Comparison of ENCODE assay signal across 8 mouse cellular contexts in the genomic region with DNA sequence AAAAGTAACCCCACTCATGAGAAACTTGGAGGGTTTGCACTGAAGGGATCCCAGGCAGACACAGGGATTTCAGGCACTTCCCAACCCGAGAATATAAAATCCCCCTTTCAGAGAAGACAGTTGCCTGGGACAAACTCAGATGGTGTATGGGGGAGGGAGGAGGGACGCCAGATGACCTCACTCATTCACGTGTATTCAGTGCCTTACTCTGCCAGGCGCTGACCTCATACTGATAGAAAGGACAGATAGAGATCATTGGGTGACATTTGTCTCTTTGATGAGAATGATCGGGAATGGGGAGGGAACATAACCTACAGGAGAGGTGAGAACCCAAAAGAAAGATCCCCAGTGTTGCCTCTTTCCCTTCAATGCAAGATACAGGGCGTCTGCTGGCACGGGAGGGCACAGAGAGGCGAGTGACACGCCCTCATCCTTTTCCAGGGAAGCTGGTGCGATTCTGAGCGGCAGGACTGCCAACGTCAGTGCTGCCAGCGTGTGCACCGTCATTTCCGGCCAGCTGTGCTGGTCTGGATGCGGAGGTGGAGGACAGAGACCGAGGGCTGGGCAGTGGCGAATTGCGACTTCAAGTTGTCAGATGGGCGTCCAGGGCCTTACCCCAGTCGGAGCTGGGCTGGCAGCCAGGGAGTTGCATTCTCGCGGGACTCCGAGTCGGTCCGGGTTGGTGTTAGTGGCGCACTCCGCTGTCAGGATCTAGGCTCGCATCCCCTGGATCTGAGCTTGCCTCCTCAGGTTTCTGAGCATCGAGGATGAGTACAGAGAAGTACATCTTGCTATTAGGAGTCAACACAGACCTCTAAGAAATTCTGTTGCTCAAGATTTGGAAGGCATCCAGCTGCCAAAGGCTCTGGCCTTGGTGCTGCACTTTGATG. TPM values are rescaled to one million over a fixed set of nuclear protein-coding genes. Genes with fewer than 3 reads are reported as not detected.
DNase-seq lines count a peak whose midpoint lies in the region; ATAC-seq and TF ChIP-seq lines count a peak whose summit lies in the region.

No protein-coding gene starts in this region.

- H3K4me1 ChIP-seq in forebrain, embryonic 13.5 days, result peaks cover 15% of the 10 kb centered on the region
- peaks cover 12% of the 10 kb centered on the region; the same call in 1 of the 2 replicates for H3K4me1 ChIP-seq in heart, postnatal 0 days (ENCODE audit: control insufficient read depth, insufficient read depth)
- H3K4me1 ChIP-seq in liver, embryonic 16.5 days (ENCODE audit: control insufficient read depth, low read depth, low read length), result peaks cover 3% of the 10 kb centered on the region
- H3K4me1 ChIP-seq in neural tube, embryonic 11.5 days (ENCODE audit: control insufficient read depth, insufficient read depth, low read length), result peaks cover 6% of the 10 kb centered on the region; the same call in 1 of the 2 replicates

- peak overlapping the region; percentile 65 for H3K9ac ChIP-seq in forebrain, embryonic 13.5 days
- H3K9ac ChIP-seq in heart, postnatal 0 days (replicated peaks; ENCODE audit: low read depth, low read length), result no peak overlapping the region
- no peak overlapping the region for H3K9ac ChIP-seq in liver, embryonic 16.5 days (ENCODE audit: low read depth, low read length)
- H3K9ac ChIP-seq in neural tube, embryonic 11.5 days (ENCODE audit: low read length), result peak overlapping the region; percentile 52

- DNase-seq in brain, embryonic 14.5 days (ENCODE audit: low read depth), result peak; percentile 79
- DNase-seq in heart, postnatal 0 days (ENCODE audit: low spot score), result peak; percentile 56
- peak; percentile 65 to 82 for DNase-seq in kidney, postnatal 36 days
- peak; percentile 52 for DNase-seq in neural tube, embryonic 11.5 days (ENCODE audit: low spot score)

- 2% methylated on average over 30 of the region's 30 CpGs for WGBS in forebrain, embryonic 13.5 days
- 2% methylated on average over 30 of the region's 30 CpGs for WGBS in heart, postnatal 0 days
- 3% methylated on average over 30 of the region's 30 CpGs for WGBS in liver, embryonic 16.5 days (ENCODE audit: insufficient replicate concordance)
- 4% methylated on average over 30 of the region's 30 CpGs for WGBS in neural tube, embryonic 11.5 days

- no peak for TF ChIP-seq EP300 in heart, postnatal 0 days (IDR thresholded peaks at IDR 0.05; ENCODE audit: low read depth)

- peak overlapping the region; percentile 32 for H3ac ChIP-seq in C2C12 (ENCODE audit: control insufficient read depth, insufficient read length, low read depth)

- peak overlapping the region; percentile 72 for H3K4me2 ChIP-seq in forebrain, embryonic 13.5 days
- peak overlapping the region; percentile 61 for H3K4me2 ChIP-seq in heart, postnatal 0 days (ENCODE audit: low read depth, low read length)
- H3K4me2 ChIP-seq in liver, embryonic 16.5 days (ENCODE audit: low read depth, low read length), result peak overlapping the region; percentile 26
- peak overlapping the region; percentile 68 for H3K4me2 ChIP-seq in neural tube, embryonic 11.5 days (ENCODE audit: low read depth)

- no peaks in the 10 kb centered on the region for H3K79me2 ChIP-seq in C2C12 (ENCODE audit: control insufficient read depth, insufficient read depth)

- no peaks in the 10 kb centered on the region for H3K36me3 ChIP-seq in C2C12 (ENCODE audit: control insufficient read depth, insufficient read depth)
- no peaks in the 10 kb centered on the region for H3K36me3 ChIP-seq in forebrain, embryonic 13.5 days (ENCODE audit: poor library complexity, severe bottlenecking)
- H3K36me3 ChIP-seq in heart, postnatal 0 days (replicated peaks; ENCODE audit: control insufficient read depth, insufficient read depth, low read length), result no peaks in the 10 kb centered on the region
- H3K36me3 ChIP-seq in liver, embryonic 16.5 days (ENCODE audit: control insufficient read depth, insufficient read depth), result no peaks in the 10 kb centered on the region
- no peaks in the 10 kb centered on the region for H3K36me3 ChIP-seq in neural tube, embryonic 11.5 days (ENCODE audit: control insufficient read depth, insufficient read depth, low read length)

- no peak overlapping the region for H3K4me3 ChIP-seq in C2C12 (ENCODE audit: insufficient read depth, poor library complexity, severe bottlenecking)
- peak overlapping the region; percentile 47 for H3K4me3 ChIP-seq in forebrain, embryonic 13.5 days
- H3K4me3 ChIP-seq in heart, postnatal 0 days (ENCODE audit: low read depth, low read length), result peak overlapping the region; percentile 28
- H3K4me3 ChIP-seq in liver, embryonic 16.5 days (ENCODE audit: low read depth, low read length), result peak overlapping the region; percentile 1; the same call in 1 of the 2 replicates
- H3K4me3 ChIP-seq in neural tube, embryonic 11.5 days (ENCODE audit: low read depth, low read length), result peak overlapping the region; percentile 40

- no peak for TF ChIP-seq CTCF in C2C12 (IDR thresholded peaks at IDR 0.05; ENCODE audit: control insufficient read depth, insufficient read depth, insufficient read length)
- TF ChIP-seq CTCF in brain, embryonic 14.5 days (IDR thresholded peaks at IDR 0.05; ENCODE audit: borderline replicate concordance, extremely low read depth, insufficient read depth, insufficient read length), result no peak
- TF ChIP-seq CTCF in heart, postnatal 0 days (IDR thresholded peaks at IDR 0.05; ENCODE audit: low read depth), result no peak

- peak; percentile 66 for ATAC-seq in forebrain, embryonic 13.5 days
- ATAC-seq in heart, postnatal 0 days (ENCODE audit: insufficient read depth, low read depth), result peak; percentile 80
- no peak for ATAC-seq in liver, embryonic 16.5 days (ENCODE audit: low read depth)
- ATAC-seq in neural tube, embryonic 11.5 days (ENCODE audit: insufficient read depth, low FRiP score, low TSS enrichment), result no peak
- ATAC-seq in activated CD4-positive, CD25-positive, alpha-beta regulatory T cell, adult 4 months, result no peak

- no peak overlapping the region for H3K27ac ChIP-seq in forebrain, embryonic 13.5 days
- H3K27ac ChIP-seq in heart, postnatal 0 days (ENCODE audit: low read depth), result peak overlapping the region; percentile 3; the same call in 1 of the 2 replicates
- no peak overlapping the region for H3K27ac ChIP-seq in liver, embryonic 16.5 days (ENCODE audit: low read length)
- H3K27ac ChIP-seq in neural tube, embryonic 11.5 days (ENCODE audit: low read depth, low read length), result no peak overlapping the region

- no peaks in the 10 kb centered on the region for H3K27me3 ChIP-seq in C2C12 (ENCODE audit: control insufficient read depth, insufficient read depth, insufficient read length)
- H3K27me3 ChIP-seq in forebrain, embryonic 13.5 days, result peaks cover 21% of the 10 kb centered on the region
- 0 out of 2 replicates have a peak, but pooled peaks cover 6% of the 10 kb centered on the region for H3K27me3 ChIP-seq in heart, postnatal 0 days (ENCODE audit: control insufficient read depth, insufficient read depth, low read length)
- H3K27me3 ChIP-seq in liver, embryonic 16.5 days (ENCODE audit: control insufficient read depth, insufficient read depth, low read depth, low read length), result peaks cover 29% of the 10 kb centered on the region
- H3K27me3 ChIP-seq in neural tube, embryonic 11.5 days (ENCODE audit: control insufficient read depth, insufficient read depth, low read length), result peaks cover 16% of the 10 kb centered on the region

- peak; percentile 38; the same call in 1 of the 2 replicates for TF ChIP-seq POLR2A in brain, embryonic 14.5 days (IDR thresholded peaks at IDR 0.05; ENCODE audit: borderline replicate concordance, extremely low read depth, insufficient read depth, insufficient read length, poor library complexity, severe bottlenecking)

- H3K9me3 ChIP-seq in forebrain, embryonic 13.5 days (replicated peaks), result 0 out of 2 replicates have a peak, but pooled peaks cover 4% of the 10 kb centered on the region
- no peaks in the 10 kb centered on the region; the same call in 1 of the 2 replicates for H3K9me3 ChIP-seq in heart, postnatal 0 days (replicated peaks; ENCODE audit: control insufficient read depth, low read length)
- no peaks in the 10 kb centered on the region; the same call in 1 of the 2 replicates for H3K9me3 ChIP-seq in liver, embryonic 16.5 days (replicated peaks; ENCODE audit: control insufficient read depth, low read length)
- no peaks in the 10 kb centered on the region for H3K9me3 ChIP-seq in neural tube, embryonic 11.5 days (ENCODE audit: control insufficient read depth, low read length)

- no peaks in the 10 kb centered on the region for H3K79me3 ChIP-seq in C2C12 (ENCODE audit: low read depth)

RNA-seq across cellular contexts. Expression of gene Hid1, which starts 6.5 kb away (rescaled TPM):
- 14.4 TPM for polyA plus RNA-seq in C2C12 (2012; fragmentation: generic; extraction: Trizol)
- polyA plus RNA-seq in brain, embryonic 14.5 days (2012; rRNA removed), result 61.7 and 64.8 TPM in 2 replicates
- 32.9 and 36.4 TPM in 2 replicates for polyA plus RNA-seq in forebrain, embryonic 13.5 days (2015; fragmentation: Nextera tagmentation; extraction: Ambion mirVana)
- 8.3 and 11.9 TPM in 2 replicates for total RNA-seq in heart, postnatal 0 days (2014; rRNA removed; ENCODE audit: low replicate concordance)
- 5.3 and 5.4 TPM in 2 replicates for polyA plus RNA-seq in heart, postnatal 0 days (2015; fragmentation: Nextera tagmentation; extraction: Ambion mirVana)
- 1.3 and 1.9 TPM in 2 replicates for polyA plus RNA-seq in liver, embryonic 16.5 days (2015; fragmentation: Nextera tagmentation; extraction: Ambion mirVana)
- polyA plus RNA-seq in neural tube, embryonic 11.5 days (2014; fragmentation: Nextera tagmentation; extraction: Ambion mirVana), result 13.1 and 16.1 TPM in 2 replicates
- 1 to 10 TPM; 2.6 to 3.2 TPM for polyA plus RNA-seq in activated CD4-positive, CD25-positive, alpha-beta regulatory T cell, adult 4 months (2017; shearing (Covaris generic))

RNA-seq across cellular contexts. Expression of gene Cdr2l, which starts 7.7 kb away (rescaled TPM):
- 23.2 TPM for polyA plus RNA-seq in C2C12 (2012; fragmentation: generic; extraction: Trizol)
- polyA plus RNA-seq in brain, embryonic 14.5 days (2012; rRNA removed), result 39.1 and 50.8 TPM in 2 replicates
- polyA plus RNA-seq in forebrain, embryonic 13.5 days (2015; fragmentation: Nextera tagmentation; extraction: Ambion mirVana), result 20.7 and 20.9 TPM in 2 replicates
- 23.1 and 26.7 TPM in 2 replicates for total RNA-seq in heart, postnatal 0 days (2014; rRNA removed; ENCODE audit: low replicate concordance)
- polyA plus RNA-seq in heart, postnatal 0 days (2015; fragmentation: Nextera tagmentation; extraction: Ambion mirVana), result 5.2 and 5.6 TPM in 2 replicates
- polyA plus RNA-seq in liver, embryonic 16.5 days (2015; fragmentation: Nextera tagmentation; extraction: Ambion mirVana), result 0.95 and 1.3 TPM in 2 replicates
- 18.1 and 18.5 TPM in 2 replicates for polyA plus RNA-seq in neural tube, embryonic 11.5 days (2014; fragmentation: Nextera tagmentation; extraction: Ambion mirVana)
- under 1 TPM in 1 of 2 experiments, not detected in 1; 0.12 TPM for polyA plus RNA-seq in activated CD4-positive, CD25-positive, alpha-beta regulatory T cell, adult 4 months (2017; shearing (Covaris generic))

RNA-seq across cellular contexts. Expression of gene Mrpl58, which starts 29.5 kb away (rescaled TPM):
- polyA plus RNA-seq in C2C12 (2012; fragmentation: generic; extraction: Trizol), result 186 TPM
- 115 and 126 TPM in 2 replicates for polyA plus RNA-seq in brain, embryonic 14.5 days (2012; rRNA removed)
- 246 and 248 TPM in 2 replicates for polyA plus RNA-seq in forebrain, embryonic 13.5 days (2015; fragmentation: Nextera tagmentation; extraction: Ambion mirVana)
- 107 and 285 TPM in 2 replicates for total RNA-seq in heart, postnatal 0 days (2014; rRNA removed; ENCODE audit: low replicate concordance)
- 224 and 232 TPM in 2 replicates for polyA plus RNA-seq in heart, postnatal 0 days (2015; fragmentation: Nextera tagmentation; extraction: Ambion mirVana)
- 68.8 and 71.7 TPM in 2 replicates for polyA plus RNA-seq in liver, embryonic 16.5 days (2015; fragmentation: Nextera tagmentation; extraction: Ambion mirVana)
- polyA plus RNA-seq in neural tube, embryonic 11.5 days (2014; fragmentation: Nextera tagmentation; extraction: Ambion mirVana), result 221 and 230 TPM in 2 replicates
- polyA plus RNA-seq in activated CD4-positive, CD25-positive, alpha-beta regulatory T cell, adult 4 months (2017; shearing (Covaris generic)), result 100 to 1,000 TPM; 206 to 214 TPM

RNA-seq across cellular contexts. Expression of gene Otop3, which starts 39.5 kb away (rescaled TPM):
- not detected for polyA plus RNA-seq in C2C12 (2012; fragmentation: generic; extraction: Trizol)
- 0.29 and 0.64 TPM in 2 replicates for polyA plus RNA-seq in brain, embryonic 14.5 days (2012; rRNA removed)
- 0.14 TPM in 1 of 2 replicates, not detected in the other for polyA plus RNA-seq in forebrain, embryonic 13.5 days (2015; fragmentation: Nextera tagmentation; extraction: Ambion mirVana)
- not detected in 2 replicates for total RNA-seq in heart, postnatal 0 days (2014; rRNA removed; ENCODE audit: low replicate concordance)
- not detected in 2 replicates for polyA plus RNA-seq in heart, postnatal 0 days (2015; fragmentation: Nextera tagmentation; extraction: Ambion mirVana)
- 0.11 TPM in 1 of 2 replicates, not detected in the other for polyA plus RNA-seq in liver, embryonic 16.5 days (2015; fragmentation: Nextera tagmentation; extraction: Ambion mirVana)
- 0.35 and 0.37 TPM in 2 replicates for polyA plus RNA-seq in neural tube, embryonic 11.5 days (2014; fragmentation: Nextera tagmentation; extraction: Ambion mirVana)
- under 1 TPM in 1 of 2 experiments, not detected in 1; 0.13 TPM for polyA plus RNA-seq in activated CD4-positive, CD25-positive, alpha-beta regulatory T cell, adult 4 months (2017; shearing (Covaris generic))

RNA-seq across cellular contexts. Expression of gene Atp5h, which starts 45.7 kb away (rescaled TPM):
- 530 TPM for polyA plus RNA-seq in C2C12 (2012; fragmentation: generic; extraction: Trizol)
- 399 and 402 TPM in 2 replicates for polyA plus RNA-seq in brain, embryonic 14.5 days (2012; rRNA removed)
- 916 and 1,000 TPM in 2 replicates for polyA plus RNA-seq in forebrain, embryonic 13.5 days (2015; fragmentation: Nextera tagmentation; extraction: Ambion mirVana)
- 991 and 1,040 TPM in 2 replicates for total RNA-seq in heart, postnatal 0 days (2014; rRNA removed; ENCODE audit: low replicate concordance)
- 4,106 and 4,345 TPM in 2 replicates for polyA plus RNA-seq in heart, postnatal 0 days (2015; fragmentation: Nextera tagmentation; extraction: Ambion mirVana)
- 482 and 528 TPM in 2 replicates for polyA plus RNA-seq in liver, embryonic 16.5 days (2015; fragmentation: Nextera tagmentation; extraction: Ambion mirVana)
- polyA plus RNA-seq in neural tube, embryonic 11.5 days (2014; fragmentation: Nextera tagmentation; extraction: Ambion mirVana), result 866 and 868 TPM in 2 replicates
- 100 to 1,000 TPM; 705 to 855 TPM for polyA plus RNA-seq in activated CD4-positive, CD25-positive, alpha-beta regulatory T cell, adult 4 months (2017; shearing (Covaris generic))

Comparison
In these comparisons a context has a peak if more than half of its experiments do, and no peak if none do; other contexts are left out.
1. ATAC-seq: peak in forebrain, embryonic 13.5 days (single experiment) and heart, postnatal 0 days (single experiment); none in liver, embryonic 16.5 days (single experiment), neural tube, embryonic 11.5 days (single experiment) and activated CD4-positive, CD25-positive, alpha-beta regulatory T cell, adult 4 months (single experiment).
2. H3K9ac ChIP-seq: peak in forebrain, embryonic 13.5 days (single experiment) and neural tube, embryonic 11.5 days (single experiment); none in heart, postnatal 0 days (single experiment) and liver, embryonic 16.5 days (single experiment).
3. Peak in every context shown above with its lines, with median percentiles within 50 percentile points of each other: DNase-seq and H3K4me2 ChIP-seq.